Mouse (Mus musculus) heart, embryonic 10.5 days (tissue): ENCODE measurements around the gene Sun2. TPM values are rescaled to one million over a fixed set of nuclear protein-coding genes. Genes with fewer than 3 reads are reported as not detected.

ENCODE experiments used
- DNase-seq: peaks from one replicate; pipeline ENCODE4 v3.0.0-alpha.2; 2017; ENCODE audit warnings: low spot score
- H3K27ac ChIP-seq: fragments of 300-500 bp; sonication (generic); 2 replicates; pipeline ENCODE4 v1.5.1; 2016; ENCODE audit warnings: mild to moderate bottlenecking
- H3K27me3 ChIP-seq: fragments of 300-500 bp; sonication (generic); 2 replicates; pipeline ENCODE4 v1.6.1; 2016; ENCODE audit warnings: mild to moderate bottlenecking; ENCODE audit not compliant: poor library complexity, insufficient read depth, severe bottlenecking
- H3K36me3 ChIP-seq: fragments of 300-500 bp; sonication (generic); 2 replicates; pipeline ENCODE4 v1.6.1; 2016; ENCODE audit warnings: mild to moderate bottlenecking, moderate library complexity
- H3K4me1 ChIP-seq: fragments of 300-500 bp; sonication (generic); 2 replicates; pipeline ENCODE4 v1.6.1; 2016; ENCODE audit warnings: mild to moderate bottlenecking
- H3K4me3 ChIP-seq: fragments of 300-500 bp; sonication (generic); 2 replicates; pipeline ENCODE4 v1.5.1; 2016; ENCODE audit warnings: mild to moderate bottlenecking, moderate library complexity
- H3K9me3 ChIP-seq: fragments of 300-500 bp; sonication (generic); 2 replicates; pipeline ENCODE4 v1.6.1; 2016; ENCODE audit warnings: mild to moderate bottlenecking, moderate library complexity
- WGBS: fragments of 180-500 bp; shearing (Covaris S2); methylation state at CpG from one replicate; pipeline ENCODE4 v1.1.7; 2016; 5-methylcytosine and 5-hydroxymethylcytosine counted together
- polyA plus RNA-seq: library from polyadenylated mRNA; unstranded; fragments of >200 nt; fragmentation: Nextera tagmentation; extraction: Ambion mirVana; gene quantifications from 2 replicates; pipeline ENCODE4 v1.2.1, GENCODE M21; 2016

Sun2 gene
- polyA plus RNA-seq, 1 experiment from 2014 or later = 2.9 TPM

DNA sequence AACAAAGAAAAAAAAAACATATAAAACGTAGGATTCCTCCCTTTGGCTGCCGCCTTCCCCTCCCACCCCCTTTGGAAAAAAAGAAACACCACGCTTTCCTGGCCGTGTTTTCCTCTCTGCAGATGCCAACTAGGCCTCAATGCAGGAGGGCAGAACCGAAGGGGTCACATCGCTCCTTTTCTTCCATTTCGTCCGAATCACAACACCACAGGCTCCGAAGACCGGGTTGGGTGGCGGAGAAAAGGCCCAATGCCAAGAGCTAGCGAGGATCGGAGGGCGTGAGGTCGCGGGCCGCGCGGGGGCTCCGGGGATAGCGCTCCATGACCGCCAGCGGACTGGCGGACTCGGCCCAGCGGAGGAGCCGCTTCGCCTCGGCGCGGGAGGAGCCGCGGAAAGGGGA lies 55.2 kb downstream of the Sun2 start:
- no peak for DNase-seq
- under 1% methylated on average over 33 of the region's 33 CpGs for WGBS

DNA sequence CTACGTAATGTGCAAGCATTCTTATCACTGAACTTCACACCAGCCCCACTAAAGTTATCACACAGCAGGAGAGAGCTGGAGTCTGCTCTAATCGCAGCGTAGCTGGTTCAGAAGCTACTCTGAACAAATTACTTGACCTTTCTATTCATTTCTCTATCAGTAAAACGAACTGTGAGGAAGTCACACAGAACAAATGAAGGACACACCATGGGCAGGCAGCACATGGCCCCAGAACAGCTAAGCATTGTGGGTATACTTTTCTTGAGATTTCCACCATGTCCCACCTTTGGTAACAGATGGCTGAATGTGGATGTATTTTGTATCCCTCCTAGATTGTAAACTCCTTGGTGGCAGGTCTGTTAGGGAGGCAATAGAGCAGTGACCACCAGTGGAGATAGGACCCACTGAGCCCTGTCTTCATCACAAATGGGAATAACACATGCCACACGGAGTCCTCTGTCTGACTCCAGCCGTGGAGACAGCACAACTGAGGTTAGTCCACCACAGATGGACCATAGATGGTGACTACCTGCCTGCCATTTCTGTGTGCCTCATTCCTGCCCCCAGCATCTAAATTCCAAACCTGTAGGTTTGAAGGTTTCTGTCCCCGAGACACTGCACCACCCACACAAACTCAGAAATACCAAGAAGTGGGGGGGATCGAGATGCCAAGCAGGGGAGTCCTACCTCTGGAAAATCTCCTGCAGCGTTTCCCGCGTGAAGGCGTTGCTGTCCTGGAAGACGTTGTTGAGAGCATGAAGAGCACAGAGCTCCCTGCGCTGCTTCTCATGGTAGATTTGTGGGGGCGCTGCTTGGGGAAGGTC lies 56.1 kb downstream of the Sun2 start:
- DNase-seq = no peak
- Histone ChIP-seq H3K36me3 (no peaks in the 10 kb centered on the region), H3K4me1 (peaks cover 64% of the 10 kb centered on the region), H3K4me3 (peak overlapping the region; percentile 86), H3K27me3 (no peaks in the 10 kb centered on the region), H3K9me3 (no peaks in the 10 kb centered on the region), H3K27ac (peak overlapping the region; percentile 95)
- WGBS = 3% methylated on average over 15 of the region's 15 CpGs

More for the DNA sequence above, 55.2 kb downstream of the Sun2 start:
- no peaks in the 10 kb centered on the region for H3K36me3 ChIP-seq
- H3K4me3 ChIP-seq = peak overlapping the region; percentile 86
- no peaks in the 10 kb centered on the region for H3K9me3 ChIP-seq
- no peaks in the 10 kb centered on the region for H3K27me3 ChIP-seq
- H3K27ac ChIP-seq = peak overlapping the region; percentile 95
- peaks cover 66% of the 10 kb centered on the region for H3K4me1 ChIP-seq

DNA sequence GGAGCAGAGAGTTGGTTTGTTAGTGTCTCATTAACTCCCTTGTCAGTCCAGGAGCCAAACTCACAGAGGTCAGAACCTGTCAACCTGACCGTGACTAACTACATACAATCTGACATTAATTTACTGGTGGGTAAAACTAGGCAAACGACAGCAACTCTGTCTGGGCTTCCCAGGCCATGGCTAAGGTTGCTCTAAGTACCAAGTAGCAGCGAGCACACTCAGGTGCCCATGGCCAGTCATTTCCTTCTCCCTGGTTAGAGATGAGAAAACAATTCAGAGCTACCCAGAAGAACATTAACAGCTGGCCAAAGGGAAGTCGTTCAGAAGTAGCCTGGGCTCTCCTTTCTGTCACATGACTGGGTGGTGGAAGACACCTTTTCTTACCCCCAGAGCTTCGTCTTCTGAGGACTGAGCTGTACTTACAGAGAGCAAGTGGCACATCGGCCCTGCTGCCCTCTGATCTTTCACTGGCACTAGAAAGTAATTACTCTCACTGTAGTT lies 57.1 kb downstream of the Sun2 start:
- Histone ChIP-seq H3K4me1 (peaks cover 66% of the 10 kb centered on the region), H3K4me3 (peak overlapping the region; percentile 86), H3K27ac (peak overlapping the region; percentile 95), H3K36me3 (0 out of 2 replicates have a peak, but pooled peaks cover 2% of the 10 kb centered on the region), H3K27me3 (no peaks in the 10 kb centered on the region), H3K9me3 (no peaks in the 10 kb centered on the region)
- WGBS = 43% methylated on average over 6 of the region's 6 CpGs
- DNase-seq = no peak

DNA sequence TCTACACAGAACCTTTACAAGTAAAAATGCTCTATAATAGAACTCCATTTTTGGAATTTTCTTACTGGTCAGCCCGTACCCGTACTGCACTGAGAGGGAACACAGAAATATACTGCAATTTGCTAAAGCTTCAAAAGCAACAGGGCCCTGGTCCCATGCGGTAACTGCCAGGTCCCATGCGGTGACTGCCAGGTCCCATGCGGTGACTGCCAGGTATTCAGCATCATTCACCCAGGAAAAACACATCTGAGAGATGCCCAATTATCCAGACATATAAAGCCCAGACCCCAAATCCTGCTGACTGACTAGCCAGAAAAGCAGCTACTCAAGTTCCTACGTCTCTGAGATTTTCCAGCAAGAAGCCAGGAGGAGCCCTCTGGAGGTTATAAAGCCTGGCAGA lies 57.7 kb downstream of the Sun2 start:
- peaks cover 2% of the 10 kb centered on the region; the same call in 1 of the 2 replicates for H3K36me3 ChIP-seq
- DNase-seq = no peak
- no peak overlapping the region for H3K27ac ChIP-seq
- H3K4me1 ChIP-seq = peaks cover 65% of the 10 kb centered on the region
- peak overlapping the region; percentile 86 for H3K4me3 ChIP-seq
- H3K9me3 ChIP-seq = no peaks in the 10 kb centered on the region
- 85% methylated on average over 6 of the region's 6 CpGs for WGBS
- H3K27me3 ChIP-seq = no peaks in the 10 kb centered on the region

DNA sequence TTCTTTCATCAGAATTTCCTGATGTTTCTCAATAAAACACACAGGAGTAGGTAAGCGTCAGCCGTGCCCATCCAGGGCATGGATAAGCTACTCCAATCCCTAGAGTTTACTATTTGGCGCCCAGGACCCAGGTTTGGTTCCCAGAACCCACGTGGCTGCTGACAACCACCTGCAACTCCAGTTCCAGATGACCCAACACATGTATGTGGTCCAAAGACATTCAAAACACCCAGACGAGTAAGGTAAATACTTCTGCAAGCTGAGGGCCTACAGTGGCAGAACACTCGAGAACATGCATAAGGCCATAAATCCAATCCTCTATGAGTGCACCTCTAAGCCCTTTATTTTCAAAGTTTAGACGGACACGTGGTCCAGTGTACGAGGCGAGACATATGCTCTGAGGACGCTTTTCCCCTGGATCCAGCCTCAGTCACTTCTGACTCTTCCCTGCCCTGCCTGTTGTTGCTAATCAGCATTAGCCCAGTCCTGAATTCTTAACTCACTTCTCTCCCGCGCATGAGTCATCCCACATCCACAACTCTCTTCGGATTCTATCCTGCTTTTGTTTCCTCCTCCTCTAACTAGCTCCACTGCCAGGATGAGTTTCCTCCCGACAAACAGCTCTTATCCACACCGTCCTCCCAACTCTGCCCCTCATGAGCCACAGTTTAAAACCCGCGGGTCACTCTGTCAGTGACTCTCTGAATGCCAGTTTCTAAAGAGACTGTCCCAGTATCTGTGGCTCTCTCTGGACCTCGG lies 58.5 kb downstream of the Sun2 start:
- H3K4me3 ChIP-seq = peak overlapping the region; percentile 86
- H3K36me3 ChIP-seq = peaks cover 2% of the 10 kb centered on the region; the same call in 1 of the 2 replicates
- no peak for DNase-seq
- 57% methylated on average over 19 of the region's 19 CpGs for WGBS
- H3K4me1 ChIP-seq = peaks cover 61% of the 10 kb centered on the region
- H3K27ac ChIP-seq = peak overlapping the region; percentile 37; the same call in 1 of the 2 replicates
- H3K9me3 ChIP-seq = no peaks in the 10 kb centered on the region
- no peaks in the 10 kb centered on the region for H3K27me3 ChIP-seq

DNA sequence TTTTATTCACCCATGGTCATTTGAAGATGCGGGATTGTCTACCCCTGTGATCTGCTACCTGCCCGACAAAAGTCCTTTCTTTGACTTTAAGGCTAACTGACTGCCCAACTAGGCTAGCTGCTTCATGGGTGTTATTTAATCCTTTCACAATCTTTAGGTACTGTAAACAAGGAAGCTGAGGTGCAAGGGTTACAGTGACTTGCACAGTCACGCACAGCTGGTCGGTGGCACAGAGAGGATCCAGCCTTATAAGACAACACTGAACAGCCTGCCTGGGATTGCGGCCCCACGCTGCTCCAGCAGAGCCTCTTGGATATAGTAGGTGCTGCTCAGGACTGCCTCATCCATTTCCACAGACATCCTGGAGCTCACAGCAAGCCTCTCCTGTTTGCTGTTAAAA lies 59.2 kb downstream of the Sun2 start:
- no peak for DNase-seq
- peak overlapping the region; percentile 37; the same call in 1 of the 2 replicates for H3K27ac ChIP-seq
- peaks cover 58% of the 10 kb centered on the region for H3K4me1 ChIP-seq
- H3K9me3 ChIP-seq = no peaks in the 10 kb centered on the region
- H3K4me3 ChIP-seq = peak overlapping the region; percentile 86
- 75% methylated on average over 6 of the region's 6 CpGs for WGBS
- no peaks in the 10 kb centered on the region for H3K27me3 ChIP-seq
- H3K36me3 ChIP-seq = peaks cover 2% of the 10 kb centered on the region; the same call in 1 of the 2 replicates

DNA sequence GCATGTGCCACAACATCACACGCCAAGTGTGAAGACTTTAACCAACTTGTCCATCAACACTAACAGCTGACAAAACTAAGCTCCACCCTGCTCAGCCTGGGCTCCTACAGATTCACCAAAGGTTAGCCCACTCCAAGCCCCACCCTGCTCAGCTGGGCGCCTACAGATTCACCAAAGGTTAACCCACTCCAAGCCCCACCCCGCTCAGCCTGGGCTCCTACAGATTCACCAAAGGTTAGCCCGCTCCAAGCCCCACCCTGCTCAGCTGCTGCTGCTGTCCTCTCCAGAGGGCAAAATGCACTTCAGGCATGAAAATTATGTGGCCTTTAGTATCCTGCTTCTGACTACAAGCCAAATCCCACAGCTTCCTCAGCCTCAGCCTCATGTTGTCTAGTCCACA lies 60.4 kb downstream of the Sun2 start:
- H3K4me1 ChIP-seq = peaks cover 58% of the 10 kb centered on the region

DNA sequence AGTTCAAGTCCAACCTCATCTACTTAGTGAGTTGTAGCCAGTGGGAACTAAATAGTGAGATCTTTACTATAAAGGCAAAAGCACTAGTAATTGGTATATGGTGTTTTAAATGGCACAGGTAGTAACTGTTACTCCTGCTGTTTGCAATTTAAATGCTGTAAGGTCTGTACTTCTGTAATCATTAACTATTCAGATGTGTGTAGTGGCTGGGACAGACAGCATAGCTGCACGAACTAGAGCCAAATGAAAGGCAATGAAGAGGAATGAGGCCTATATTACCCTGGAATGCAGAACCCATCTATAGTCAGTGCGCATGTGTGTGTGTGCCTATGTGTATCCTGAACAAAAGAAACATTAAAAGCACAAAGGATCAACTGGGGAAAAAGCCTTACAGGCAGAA lies 64.4 kb downstream of the Sun2 start:
- DNase-seq = no peak
- H3K27me3 ChIP-seq = no peaks in the 10 kb centered on the region
- no peak overlapping the region for H3K4me3 ChIP-seq
- no peaks in the 10 kb centered on the region for H3K9me3 ChIP-seq
- H3K27ac ChIP-seq = no peak overlapping the region
- WGBS = 90% methylated on average over 2 of the region's 2 CpGs
- peaks cover 21% of the 10 kb centered on the region for H3K4me1 ChIP-seq
- peaks cover 48% of the 10 kb centered on the region for H3K36me3 ChIP-seq

More for the DNA sequence above, 60.4 kb downstream of the Sun2 start:
- Histone ChIP-seq H3K4me3 (no peak overlapping the region), H3K36me3 (peaks cover 9% of the 10 kb centered on the region), H3K27ac (peak overlapping the region; percentile 59), H3K9me3 (no peaks in the 10 kb centered on the region), H3K27me3 (no peaks in the 10 kb centered on the region)
- 82% methylated on average over 4 of the region's 4 CpGs for WGBS
- no peak for DNase-seq

Other genes starting within 250 kb of the Sun2 start
- 0.06 TPM in 1 of 2 replicates, not detected in the other for gene Kcnj4, start 237.3 kb downstream of the Sun2 start, polyA plus RNA-seq
- 29.8 and 40.5 TPM in 2 replicates for gene Kdelr3, start 226.1 kb downstream of the Sun2 start, polyA plus RNA-seq
- 33.3 and 37.5 TPM in 2 replicates for gene Ddx17, start 195.8 kb downstream of the Sun2 start, polyA plus RNA-seq
- 1.2 and 1.5 TPM in 2 replicates for gene Dmc1, start 137.4 kb downstream of the Sun2 start, polyA plus RNA-seq
- 0.55 and 1.1 TPM in 2 replicates for gene Fam227a, start 83.6 kb downstream of the Sun2 start, polyA plus RNA-seq
- 42.9 and 48.9 TPM in 2 replicates for gene Cby1, start 83.3 kb downstream of the Sun2 start, polyA plus RNA-seq
- 258 and 286 TPM in 2 replicates for gene Tomm22, start 71.7 kb downstream of the Sun2 start, polyA plus RNA-seq
- gene Josd1, start 54.6 kb downstream of the Sun2 start, polyA plus RNA-seq = 18.4 and 21.0 TPM in 2 replicates
- gene Gtpbp1, start 51.7 kb downstream of the Sun2 start, polyA plus RNA-seq = 38.1 and 38.3 TPM in 2 replicates
- 37.3 and 48.0 TPM in 2 replicates for gene Dnal4, start 35.3 kb upstream of the Sun2 start, polyA plus RNA-seq
- gene Nptxr, start 62.2 kb upstream of the Sun2 start, polyA plus RNA-seq = 1.1 and 1.2 TPM in 2 replicates
- gene Npcd, start 91.7 kb upstream of the Sun2 start, polyA plus RNA-seq = not detected in 2 replicates
- 18.9 and 27.1 TPM in 2 replicates for gene Cbx6, start 92.2 kb upstream of the Sun2 start, polyA plus RNA-seq
- 9.5 and 10.2 TPM in 2 replicates for gene Apobec3, start 149.1 kb upstream of the Sun2 start, polyA plus RNA-seq
- 0.82 and 1.0 TPM in 2 replicates for gene Cbx7, start 228.6 kb upstream of the Sun2 start, polyA plus RNA-seq